Mouse (Mus musculus) ES-Bruce4 (cell line): ENCODE results near the gene Ampd3.

Experiments
- EP300 ChIP-seq: IDR thresholded peaks from 2 replicates; pipeline ENCODE4 v1.6.1; 2011; ENCODE audit warnings: low read depth, low read length; ENCODE audit not compliant: insufficient read depth
- POLR2A ChIP-seq: IDR thresholded peaks from one replicate; pipeline ENCODE4 v1.8.1; 2011; ENCODE audit warnings: low read length; ENCODE audit not compliant: insufficient read depth

- TF ChIP-seq EP300: no peak
- no peak for TF ChIP-seq POLR2A
Observed at GRCm38 (mm10) chr7:110740188-110740587, 27.8 kb upstream of the Ampd3 start.
